Mouse (Mus musculus): ENCODE data around the gene Ckap2. TPM values are rescaled to one million over a fixed set of nuclear protein-coding genes. Genes with fewer than 3 reads are reported as not detected.
"Not testable (repeated sequence)": the region's sequence is repeated elsewhere in the genome, so short reads cannot be mapped to it uniquely, and the experiment has no call there.

Ckap2 gene
- polyA plus RNA-seq, 1 experiment from 2014 or later = 36.5 TPM

- ATAC-seq (ENCODE audit: insufficient number of reproducible peaks, low FRiP score, low TSS enrichment, low read depth) = no peak
- Histone ChIP-seq H3K4me2 (no peak overlapping the region), H3K27ac (no peak overlapping the region), H3K9me3 (no peaks in the 10 kb centered on the region), H3K4me3 (no peak overlapping the region), H3K4me1 (no peaks in the 10 kb centered on the region), H3K9ac (no peak overlapping the region), H3K36me3 (peaks cover 9% of the 10 kb centered on the region), H3K27me3 (no peaks in the 10 kb centered on the region)
- 72% methylated on average over 6 of the region's 6 CpGs for WGBS
Measured at GRCm38 (mm10) chr8:22145831-22146230, 39.8 kb downstream of the Ckap2 start.

- Histone ChIP-seq H3K27me3 (no peaks in the 10 kb centered on the region), H3K4me1 (no peaks in the 10 kb centered on the region), H3K4me2 (no peak overlapping the region), H3K9me3 (no peaks in the 10 kb centered on the region), H3K4me3 (no peak overlapping the region), H3K9ac (no peak overlapping the region), H3K27ac (no peak overlapping the region), H3K36me3 (peaks cover 9% of the 10 kb centered on the region)
- ATAC-seq (ENCODE audit: insufficient number of reproducible peaks, low FRiP score, low TSS enrichment, low read depth) = no peak
- 89% methylated on average over 1 of the region's 1 CpGs for WGBS
Measured at GRCm38 (mm10) chr8:22143764-22144491, 41.7 kb downstream of the Ckap2 start.

DNA sequence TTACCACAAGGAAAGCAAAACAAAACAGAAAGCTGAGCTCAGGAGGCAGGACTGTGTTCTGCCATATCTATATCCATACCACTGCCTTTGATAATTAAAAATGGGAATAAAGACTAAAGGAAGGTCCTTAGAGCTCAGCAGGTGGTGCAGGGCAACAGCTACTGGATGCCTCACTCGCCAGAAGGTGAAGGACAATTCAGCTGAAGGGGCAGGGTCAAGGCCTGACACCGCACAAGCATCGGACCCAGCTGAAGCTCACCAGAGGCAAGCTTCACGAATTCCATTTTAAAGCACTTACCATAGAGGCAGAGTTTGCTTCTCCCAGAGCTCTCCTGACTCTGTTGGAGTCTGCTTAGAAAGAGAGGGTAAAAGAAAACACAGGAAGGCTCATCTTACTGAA, 43.0 kb downstream of the Ckap2 start:
- Histone ChIP-seq H3K4me3 (no peak overlapping the region), H3K27me3 (no peaks in the 10 kb centered on the region), H3K4me2 (no peak overlapping the region), H3K9ac (no peak overlapping the region), H3K9me3 (no peaks in the 10 kb centered on the region), H3K4me1 (no peaks in the 10 kb centered on the region), H3K27ac (no peak overlapping the region), H3K36me3 (peaks cover 6% of the 10 kb centered on the region)
- WGBS = 76% methylated on average over 4 of the region's 4 CpGs
- ATAC-seq (ENCODE audit: insufficient number of reproducible peaks, low FRiP score, low TSS enrichment, low read depth) = no peak

DNA sequence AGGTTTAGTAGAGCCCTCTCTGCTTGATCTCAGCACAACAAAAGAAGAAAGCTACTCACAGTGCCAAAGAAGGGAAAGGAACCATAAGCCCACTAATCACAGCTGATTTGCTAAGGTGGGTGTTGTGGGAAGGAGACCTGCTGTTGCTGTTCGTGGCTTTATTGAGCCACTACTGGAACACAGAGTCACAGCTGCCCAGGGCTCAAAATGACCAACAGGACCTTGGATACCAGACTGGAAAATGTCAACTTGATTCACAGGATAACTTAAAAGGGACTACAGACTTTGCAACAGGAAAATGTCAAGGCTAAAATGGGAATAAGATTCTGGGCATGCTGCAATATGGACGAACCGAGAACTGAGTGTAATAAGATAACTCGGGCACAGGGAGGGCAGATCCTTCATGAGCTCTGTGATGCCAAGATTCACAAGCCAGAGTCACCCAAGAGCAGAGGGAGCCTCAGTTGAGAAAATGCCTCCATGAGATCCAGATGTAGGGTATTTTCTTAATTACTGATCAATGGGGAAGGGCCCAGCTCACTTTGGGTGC, 43.7 kb downstream of the Ckap2 start:
- Histone ChIP-seq H3K27me3 (no peaks in the 10 kb centered on the region), H3K9ac (no peak overlapping the region), H3K36me3 (peaks cover 6% of the 10 kb centered on the region), H3K27ac (no peak overlapping the region), H3K4me1 (no peaks in the 10 kb centered on the region), H3K4me2 (no peak overlapping the region), H3K9me3 (no peaks in the 10 kb centered on the region), H3K4me3 (no peak overlapping the region)
- no peak for ATAC-seq (ENCODE audit: insufficient number of reproducible peaks, low FRiP score, low TSS enrichment, low read depth)
- WGBS = 89% methylated on average over 4 of the region's 4 CpGs

DNA sequence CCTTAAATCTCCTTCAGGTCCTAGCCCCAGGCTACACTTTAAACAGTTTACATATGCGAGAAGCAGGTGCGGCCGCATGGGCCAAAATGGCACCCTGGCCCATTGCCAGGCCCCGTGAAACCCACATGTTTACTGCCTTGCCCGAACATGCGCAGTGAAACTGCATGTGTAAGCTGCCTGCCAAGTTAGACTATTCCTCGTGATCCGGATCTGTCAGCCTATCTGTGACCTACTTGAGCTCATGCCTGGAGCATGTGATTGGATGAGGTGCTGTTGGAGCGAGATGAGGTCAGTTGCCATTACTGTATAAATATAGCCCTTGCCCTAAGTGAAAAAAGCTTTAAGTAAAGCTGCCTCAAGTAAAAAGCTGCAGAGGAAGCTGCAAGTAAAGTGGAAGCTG, 49.2 kb downstream of the Ckap2 start:
- ATAC-seq (ENCODE audit: insufficient number of reproducible peaks, low FRiP score, low TSS enrichment, low read depth) = not testable (repeated sequence)
- WGBS = 40% methylated on average over 9 of the region's 9 CpGs

GRCm38 (mm10) chr8:22134750-22135135, 50.9 kb downstream of the Ckap2 start:
- Histone ChIP-seq H3K9ac (no peak overlapping the region), H3K4me1 (no peaks in the 10 kb centered on the region), H3K27ac (no peak overlapping the region), H3K36me3 (no peaks in the 10 kb centered on the region), H3K27me3 (no peaks in the 10 kb centered on the region), H3K4me2 (no peak overlapping the region), H3K9me3 (no peaks in the 10 kb centered on the region), H3K4me3 (no peak overlapping the region)
- no peak for ATAC-seq (ENCODE audit: insufficient number of reproducible peaks, low FRiP score, low TSS enrichment, low read depth)
- 77% methylated on average over 5 of the region's 5 CpGs for WGBS

More for the DNA sequence above, 49.2 kb downstream of the Ckap2 start:
- H3K27ac ChIP-seq, H3K4me2 ChIP-seq, H3K9me3 ChIP-seq, H3K36me3 ChIP-seq, H3K4me1 ChIP-seq, H3K9ac ChIP-seq, H3K4me3 ChIP-seq, H3K27me3 ChIP-seq: not testable (repeated sequence)

DNA sequence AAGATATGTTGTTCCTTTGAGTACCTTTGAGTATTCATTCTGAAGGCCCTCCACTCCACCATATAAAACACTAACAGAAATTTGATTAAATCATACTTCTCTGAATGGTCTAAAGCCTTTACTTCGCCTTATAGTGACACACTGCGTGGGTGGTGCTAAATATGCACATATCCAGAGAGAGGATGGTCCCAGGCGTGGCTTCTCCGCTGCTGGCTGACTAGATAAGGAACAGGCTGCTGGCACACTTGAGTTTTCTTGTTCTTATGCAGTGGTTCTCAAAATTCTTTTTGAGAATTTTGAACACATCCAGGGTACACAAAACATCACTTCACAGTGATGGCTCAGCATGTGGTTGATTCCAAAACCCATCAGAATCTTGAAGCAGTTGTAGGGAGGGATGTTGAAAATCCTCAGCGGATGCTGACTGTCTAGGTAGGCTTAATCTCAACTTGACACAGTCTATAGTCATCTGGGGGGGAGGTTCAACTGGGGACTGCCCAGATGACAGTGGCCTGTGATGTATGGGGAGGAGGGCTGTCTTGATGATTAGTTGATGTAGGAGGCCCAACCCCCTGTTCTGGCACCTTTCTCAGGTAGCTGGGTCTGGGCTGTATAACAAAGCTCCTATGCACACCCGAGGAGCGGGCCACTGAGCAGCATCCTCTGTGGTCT, 51.4 kb downstream of the Ckap2 start:
- H3K4me1 ChIP-seq = no peaks in the 10 kb centered on the region
- 91% methylated on average over 7 of the region's 7 CpGs for WGBS
- H3K4me2 ChIP-seq = no peak overlapping the region
- H3K27ac ChIP-seq = no peak overlapping the region
- no peaks in the 10 kb centered on the region for H3K27me3 ChIP-seq
- H3K9ac ChIP-seq = no peak overlapping the region
- H3K9me3 ChIP-seq = no peaks in the 10 kb centered on the region
- no peak for ATAC-seq (ENCODE audit: insufficient number of reproducible peaks, low FRiP score, low TSS enrichment, low read depth)
- H3K4me3 ChIP-seq = no peak overlapping the region
- H3K36me3 ChIP-seq = no peaks in the 10 kb centered on the region

GRCm38 (mm10) chr8:22132062-22132461, 53.6 kb downstream of the Ckap2 start:
- no peak overlapping the region for H3K27ac ChIP-seq
- WGBS = 72% methylated on average over 12 of the region's 12 CpGs
- no peak overlapping the region for H3K9ac ChIP-seq
- no peaks in the 10 kb centered on the region for H3K9me3 ChIP-seq
- no peak for ATAC-seq (ENCODE audit: insufficient number of reproducible peaks, low FRiP score, low TSS enrichment, low read depth)
- H3K4me3 ChIP-seq = no peak overlapping the region
- H3K27me3 ChIP-seq = no peaks in the 10 kb centered on the region
- peaks cover 7% of the 10 kb centered on the region; the same call in 1 of the 2 replicates for H3K36me3 ChIP-seq
- H3K4me1 ChIP-seq = no peaks in the 10 kb centered on the region
- no peak overlapping the region for H3K4me2 ChIP-seq

DNA sequence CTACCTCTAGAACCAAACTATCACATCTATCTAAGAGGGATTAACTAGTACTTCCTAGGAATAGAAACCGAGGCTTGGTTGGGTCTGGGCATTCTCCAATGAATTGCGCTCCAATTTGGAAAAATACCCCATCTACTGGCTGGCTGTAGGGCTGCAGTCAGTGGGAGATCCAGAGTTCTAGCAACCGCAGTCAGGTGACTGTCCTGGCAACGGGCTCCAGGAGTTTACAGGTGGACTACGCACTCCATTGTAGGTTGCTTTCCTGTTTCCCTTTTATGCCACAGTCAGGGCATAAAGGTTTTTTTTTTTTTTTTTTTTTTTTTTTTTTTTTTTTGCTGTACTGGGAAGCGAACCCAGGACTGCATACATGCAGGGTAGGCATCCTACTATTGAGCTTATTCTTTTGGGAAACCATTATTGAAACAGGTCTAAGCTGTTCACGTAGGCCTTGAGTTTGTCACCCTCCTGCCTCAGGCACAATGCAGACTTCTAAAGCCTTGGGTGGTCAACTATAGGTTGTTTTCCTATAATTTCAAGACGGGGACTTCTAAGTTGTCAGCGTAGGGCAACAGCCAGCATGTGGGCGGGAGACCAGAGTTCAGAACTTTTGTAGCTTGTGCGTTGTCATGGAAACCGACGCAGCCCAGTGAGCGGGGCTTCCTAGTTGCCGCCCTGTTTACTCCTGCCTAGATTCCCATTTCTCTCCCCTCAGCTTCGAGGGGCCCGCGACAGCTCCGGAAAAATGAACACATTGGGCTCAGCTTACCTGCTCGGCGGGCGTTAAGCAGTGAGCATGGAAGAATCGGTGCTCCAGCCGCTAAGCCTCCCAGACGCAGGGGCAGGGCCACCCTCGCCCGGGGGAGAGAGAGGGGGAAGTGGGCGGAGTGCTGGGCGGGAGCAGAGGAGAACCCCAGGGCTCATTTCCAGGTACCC, 61.1 kb downstream of the Ckap2 start, which contains the start of gene Nek5:
TSS of gene Nek5 (minus strand) at position 834 of the 933 bp plus-strand sequence.
- peak; percentile 75; the same call in 1 of the 2 replicates for ATAC-seq (ENCODE audit: insufficient number of reproducible peaks, low FRiP score, low TSS enrichment, low read depth)
- 3% methylated on average over 29 of the region's 29 CpGs for WGBS
- Histone ChIP-seq H3K9ac (peak within 1 kb of the TSS; percentile 37; the same call in 1 of the 2 replicates), H3K9me3 (no peaks in the 10 kb centered on the region), H3K4me3 (peak within 1 kb of the TSS; percentile 50), H3K27me3 (no peaks in the 10 kb centered on the region), H3K27ac (no peak within 1 kb of the TSS), H3K36me3 (peaks cover 7% of the 10 kb centered on the region; the same call in 1 of the 2 replicates), H3K4me2 (peak within 1 kb of the TSS; percentile 88), H3K4me1 (peaks cover 9% of the 10 kb centered on the region; the same call in 1 of the 2 replicates)

Measured in limb, embryonic 15.5 days (tissue).